Mouse (Mus musculus) heart, adult 2 months (tissue): ENCODE data around the gene 9330161L09Rik.

Experiments
- CTCF ChIP-seq: fragments of 200-600 bp; IDR thresholded peaks from 2 replicates; pipeline ENCODE4 v1.8.1; 2022; ENCODE audit warnings: antibody characterized with exemption, mild to moderate bottlenecking, moderate library complexity
- EP300 ChIP-seq: fragments of 200-500 bp; IDR thresholded peaks from 2 replicates; pipeline ENCODE4 v1.6.1; 2011; ENCODE audit warnings: low read depth, low read length, control low read depth; ENCODE audit not compliant: insufficient read depth
- POLR2A ChIP-seq: fragments of 200-500 bp; IDR thresholded peaks from 2 replicates; pipeline ENCODE4 v1.6.1; 2011; ENCODE audit warnings: mild to moderate bottlenecking, low read depth, low read length, control low read depth; ENCODE audit not compliant: insufficient read depth

DNA sequence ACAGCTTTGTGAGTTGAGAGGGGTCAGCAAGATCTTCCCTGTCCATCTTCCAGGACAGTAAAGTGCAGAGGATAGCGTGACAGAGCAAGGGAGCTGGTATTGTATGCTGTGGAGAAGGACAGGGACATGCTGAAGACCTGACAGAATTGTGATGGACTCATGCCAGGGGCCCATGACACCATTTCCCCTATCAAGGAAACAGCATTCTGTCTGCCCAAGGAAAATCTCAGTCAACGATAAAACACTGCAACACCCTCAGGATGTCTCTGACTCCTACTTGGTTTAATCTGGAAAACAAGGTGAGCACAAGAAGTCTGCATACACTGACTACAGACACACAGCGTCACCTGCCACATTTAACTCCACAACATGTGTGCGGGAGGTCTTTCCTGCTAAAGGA is at the start of gene 9330161L09Rik:
- no peak for TF ChIP-seq POLR2A
- no peak for TF ChIP-seq CTCF
- no peak for TF ChIP-seq EP300
